Mouse (Mus musculus): Measurements from ENCODE around the gene Lrrfip1. TPM values are rescaled to one million over a fixed set of nuclear protein-coding genes. Genes with fewer than 3 reads are reported as not detected.

The Lrrfip1 gene
- total and polyA plus RNA-seq, 2 experiments from 2014 or later = 52.4 to 62.0 TPM

- H3K4me1 ChIP-seq (ENCODE audit: insufficient read depth) = peaks cover 10% of the 10 kb centered on the region; the same call in 1 of the 2 replicates
- no peak for TF ChIP-seq CTCF (IDR thresholded peaks at IDR 0.05; ENCODE audit: low read depth)
- no peaks in the 10 kb centered on the region for H3K36me3 ChIP-seq (ENCODE audit: insufficient read depth)
- DNase-seq = no peak
- 87% methylated on average over 8 of the region's 8 CpGs for WGBS
- H3K9me3 ChIP-seq (ENCODE audit: low read length) = no peaks in the 10 kb centered on the region
- no peak overlapping the region for H3K4me3 ChIP-seq (ENCODE audit: low read depth, low read length)
- H3K27me3 ChIP-seq (ENCODE audit: insufficient read depth, low read length) = no peaks in the 10 kb centered on the region
- ATAC-seq = no peak
- no peak overlapping the region for H3K4me2 ChIP-seq (ENCODE audit: low read depth)
- no peak overlapping the region for H3K27ac ChIP-seq (ENCODE audit: low read depth, low read length)
- H3K9ac ChIP-seq = no peak overlapping the region
Measured at GRCm38 (mm10) chr1:91003522-91004253, 5.2 kb downstream of the Lrrfip1 start.

- DNase-seq = no peak
- no peak overlapping the region for H3K27ac ChIP-seq (ENCODE audit: low read depth, low read length)
- H3K4me1 ChIP-seq (ENCODE audit: insufficient read depth) = no peaks in the 10 kb centered on the region
- H3K9ac ChIP-seq = no peak overlapping the region
- no peaks in the 10 kb centered on the region for H3K9me3 ChIP-seq (ENCODE audit: low read length)
- no peaks in the 10 kb centered on the region for H3K27me3 ChIP-seq (ENCODE audit: insufficient read depth, low read length)
- H3K4me3 ChIP-seq (ENCODE audit: low read depth, low read length) = no peak overlapping the region
- H3K36me3 ChIP-seq (ENCODE audit: insufficient read depth) = no peaks in the 10 kb centered on the region
- 72% methylated on average over 5 of the region's 5 CpGs for WGBS
- no peak for TF ChIP-seq CTCF (IDR thresholded peaks at IDR 0.05; ENCODE audit: low read depth)
- no peak for ATAC-seq
- no peak overlapping the region for H3K4me2 ChIP-seq (ENCODE audit: low read depth)
Measured at GRCm38 (mm10) chr1:91006037-91006436, 7.5 kb downstream of the Lrrfip1 start.

- ATAC-seq (no peak), DNase-seq (no peak)
- no peak overlapping the region for H3K9ac ChIP-seq
- H3K36me3 ChIP-seq (ENCODE audit: insufficient read depth) = no peaks in the 10 kb centered on the region
- H3K27ac ChIP-seq (ENCODE audit: low read depth, low read length) = no peak overlapping the region
- no peak for TF ChIP-seq CTCF (IDR thresholded peaks at IDR 0.05; ENCODE audit: low read depth)
- no peaks in the 10 kb centered on the region for H3K9me3 ChIP-seq (ENCODE audit: low read length)
- no peaks in the 10 kb centered on the region for H3K4me1 ChIP-seq (ENCODE audit: insufficient read depth)
- H3K4me3 ChIP-seq (ENCODE audit: low read depth, low read length) = no peak overlapping the region
- no peak overlapping the region for H3K4me2 ChIP-seq (ENCODE audit: low read depth)
- 83% methylated on average over 9 of the region's 9 CpGs for WGBS
- no peaks in the 10 kb centered on the region for H3K27me3 ChIP-seq (ENCODE audit: insufficient read depth, low read length)
Measured at GRCm38 (mm10) chr1:91006708-91007107, 8.2 kb downstream of the Lrrfip1 start.

GRCm38 (mm10) chr1:91008147-91008682 lies 9.7 kb downstream of the Lrrfip1 start:
- no peak overlapping the region for H3K4me2 ChIP-seq (ENCODE audit: low read depth)
- H3K4me1 ChIP-seq (ENCODE audit: insufficient read depth) = no peaks in the 10 kb centered on the region
- no peak overlapping the region for H3K27ac ChIP-seq (ENCODE audit: low read depth, low read length)
- ATAC-seq (no peak), DNase-seq (no peak)
- H3K36me3 ChIP-seq (ENCODE audit: insufficient read depth) = no peaks in the 10 kb centered on the region
- no peaks in the 10 kb centered on the region for H3K9me3 ChIP-seq (ENCODE audit: low read length)
- no peak overlapping the region for H3K9ac ChIP-seq
- no peak for TF ChIP-seq CTCF (IDR thresholded peaks at IDR 0.05; ENCODE audit: low read depth)
- 92% methylated on average over 14 of the region's 14 CpGs for WGBS
- no peak overlapping the region for H3K4me3 ChIP-seq (ENCODE audit: low read depth, low read length)
- H3K27me3 ChIP-seq (ENCODE audit: insufficient read depth, low read length) = no peaks in the 10 kb centered on the region

GRCm38 (mm10) chr1:91008746-91009145 lies 10.2 kb downstream of the Lrrfip1 start:
- no peak for ATAC-seq
- no peak for DNase-seq
- Histone ChIP-seq H3K27me3 (ENCODE audit: insufficient read depth, low read length) (no peaks in the 10 kb centered on the region), H3K4me1 (ENCODE audit: insufficient read depth) (no peaks in the 10 kb centered on the region), H3K9me3 (ENCODE audit: low read length) (no peaks in the 10 kb centered on the region), H3K27ac (ENCODE audit: low read depth, low read length) (no peak overlapping the region), H3K4me2 (ENCODE audit: low read depth) (no peak overlapping the region), H3K9ac (no peak overlapping the region), H3K4me3 (ENCODE audit: low read depth, low read length) (no peak overlapping the region), H3K36me3 (ENCODE audit: insufficient read depth) (no peaks in the 10 kb centered on the region)
- WGBS = 91% methylated on average over 9 of the region's 9 CpGs
- no peak for TF ChIP-seq CTCF (IDR thresholded peaks at IDR 0.05; ENCODE audit: low read depth)

- TF ChIP-seq CTCF (IDR thresholded peaks at IDR 0.05; ENCODE audit: low read depth) = no peak
- Histone ChIP-seq H3K4me1 (ENCODE audit: insufficient read depth) (no peaks in the 10 kb centered on the region), H3K4me3 (ENCODE audit: low read depth, low read length) (no peak overlapping the region), H3K4me2 (ENCODE audit: low read depth) (no peak overlapping the region), H3K27me3 (ENCODE audit: insufficient read depth, low read length) (no peaks in the 10 kb centered on the region), H3K27ac (ENCODE audit: low read depth, low read length) (no peak overlapping the region), H3K36me3 (ENCODE audit: insufficient read depth) (no peaks in the 10 kb centered on the region), H3K9ac (no peak overlapping the region), H3K9me3 (ENCODE audit: low read length) (no peaks in the 10 kb centered on the region)
- ATAC-seq (no peak), DNase-seq (no peak)
- 92% methylated on average over 6 of the region's 6 CpGs for WGBS
Measured at GRCm38 (mm10) chr1:91009266-91009665, 10.7 kb downstream of the Lrrfip1 start.

GRCm38 (mm10) chr1:91010216-91010615 lies 11.7 kb downstream of the Lrrfip1 start:
- Histone ChIP-seq H3K9ac (no peak overlapping the region), H3K9me3 (ENCODE audit: low read length) (no peaks in the 10 kb centered on the region), H3K27me3 (ENCODE audit: insufficient read depth, low read length) (no peaks in the 10 kb centered on the region), H3K4me2 (ENCODE audit: low read depth) (no peak overlapping the region), H3K4me1 (ENCODE audit: insufficient read depth) (no peaks in the 10 kb centered on the region), H3K4me3 (ENCODE audit: low read depth, low read length) (no peak overlapping the region), H3K36me3 (ENCODE audit: insufficient read depth) (no peaks in the 10 kb centered on the region), H3K27ac (ENCODE audit: low read depth, low read length) (no peak overlapping the region)
- 96% methylated on average over 7 of the region's 7 CpGs for WGBS
- DNase-seq (no peak), ATAC-seq (no peak)
- no peak for TF ChIP-seq CTCF (IDR thresholded peaks at IDR 0.05; ENCODE audit: low read depth)
